Mouse (Mus musculus): Measurements from ENCODE around the gene Bcl7a. TPM values are rescaled to one million over a fixed set of nuclear protein-coding genes. Genes with fewer than 3 reads are reported as not detected.

The Bcl7a gene
- polyA plus RNA-seq, 1 experiment from 2014 or later: 6.6 TPM

GRCm38 (mm10) chr5:123398856-123399498 is 55.3 kb downstream of the Bcl7a start:
- H3K27ac ChIP-seq: no peak overlapping the region

GRCm38 (mm10) chr5:123404480-123404879 is 60.8 kb downstream of the Bcl7a start:
- H3K9ac ChIP-seq: no peak overlapping the region
- 83% methylated on average over 3 of the region's 3 CpGs for WGBS (ENCODE audit: insufficient replicate concordance)
- ATAC-seq (ENCODE audit: low read depth) (no peak), DNase-seq (no peak)
- H3K27me3 ChIP-seq: no peaks in the 10 kb centered on the region
- no peak overlapping the region for H3K4me3 ChIP-seq (replicated peaks)
- no peak overlapping the region for H3K27ac ChIP-seq
- H3K36me3 ChIP-seq: peaks cover 2% of the 10 kb centered on the region; the same call in 1 of the 2 replicates
- peaks cover 8% of the 10 kb centered on the region for H3K4me1 ChIP-seq (replicated peaks)
- no peaks in the 10 kb centered on the region for H3K9me3 ChIP-seq (replicated peaks)
- H3K4me2 ChIP-seq: no peak overlapping the region

More at GRCm38 (mm10) chr5:123398856-123399498, 55.3 kb downstream of the Bcl7a start:
- ATAC-seq (ENCODE audit: low read depth) (no peak), DNase-seq (no peak)
- WGBS (ENCODE audit: insufficient replicate concordance): 72% methylated on average over 4 of the region's 4 CpGs
- Histone ChIP-seq H3K4me3 (replicated peaks) (no peak overlapping the region), H3K36me3 (no peaks in the 10 kb centered on the region), H3K9ac (no peak overlapping the region), H3K4me1 (replicated peaks) (peaks cover 41% of the 10 kb centered on the region), H3K27me3 (no peaks in the 10 kb centered on the region), H3K4me2 (no peak overlapping the region), H3K9me3 (replicated peaks) (no peaks in the 10 kb centered on the region)

GRCm38 (mm10) chr5:123406952-123407351 is 63.3 kb downstream of the Bcl7a start:
- ATAC-seq (ENCODE audit: low read depth) (no peak), DNase-seq (no peak)
- Histone ChIP-seq H3K4me1 (replicated peaks) (peaks cover 8% of the 10 kb centered on the region), H3K4me3 (replicated peaks) (no peak overlapping the region), H3K4me2 (no peak overlapping the region), H3K9ac (no peak overlapping the region), H3K9me3 (replicated peaks) (no peaks in the 10 kb centered on the region), H3K27ac (no peak overlapping the region), H3K27me3 (no peaks in the 10 kb centered on the region), H3K36me3 (peaks cover 8% of the 10 kb centered on the region)
- 51% methylated on average over 2 of the region's 2 CpGs for WGBS (ENCODE audit: insufficient replicate concordance)

GRCm38 (mm10) chr5:123408176-123408575 is 64.5 kb downstream of the Bcl7a start:
- Histone ChIP-seq H3K9ac (no peak overlapping the region), H3K4me3 (replicated peaks) (no peak overlapping the region), H3K27ac (no peak overlapping the region), H3K36me3 (peaks cover 8% of the 10 kb centered on the region), H3K27me3 (no peaks in the 10 kb centered on the region), H3K9me3 (replicated peaks) (no peaks in the 10 kb centered on the region), H3K4me1 (replicated peaks) (peaks cover 8% of the 10 kb centered on the region), H3K4me2 (no peak overlapping the region)
- no peak for ATAC-seq (ENCODE audit: low read depth)
- no peak for DNase-seq
- 49% methylated on average over 3 of the region's 3 CpGs for WGBS (ENCODE audit: insufficient replicate concordance)

DNA sequence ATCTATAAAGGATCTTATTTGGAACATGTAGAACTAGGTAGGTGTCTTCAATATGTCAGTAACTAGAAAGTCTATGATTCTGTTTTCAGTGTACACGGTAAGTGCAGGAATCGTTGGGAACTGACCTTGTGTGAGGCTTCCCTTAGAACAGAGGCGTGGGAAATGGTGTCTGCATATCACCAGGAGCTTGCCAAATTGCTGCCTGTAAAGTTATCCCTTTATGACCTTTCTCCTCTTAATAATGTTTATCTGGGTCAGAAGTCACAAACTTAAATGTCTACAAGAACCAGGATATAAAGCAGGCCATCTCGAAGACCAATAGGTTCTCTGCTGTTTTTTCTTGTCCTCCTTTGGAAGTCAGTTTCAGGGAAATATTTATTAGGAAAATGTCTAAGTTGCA is 68.6 kb downstream of the Bcl7a start:
- no peak for DNase-seq
- ATAC-seq (ENCODE audit: low read depth): no peak
- Histone ChIP-seq H3K4me2 (no peak overlapping the region), H3K4me1 (replicated peaks) (peaks cover 28% of the 10 kb centered on the region), H3K27me3 (no peaks in the 10 kb centered on the region), H3K27ac (no peak overlapping the region), H3K9ac (no peak overlapping the region), H3K9me3 (replicated peaks) (no peaks in the 10 kb centered on the region), H3K4me3 (replicated peaks) (no peak overlapping the region), H3K36me3 (peaks cover 8% of the 10 kb centered on the region)
- 73% methylated on average over 4 of the region's 4 CpGs for WGBS (ENCODE audit: insufficient replicate concordance)

DNA sequence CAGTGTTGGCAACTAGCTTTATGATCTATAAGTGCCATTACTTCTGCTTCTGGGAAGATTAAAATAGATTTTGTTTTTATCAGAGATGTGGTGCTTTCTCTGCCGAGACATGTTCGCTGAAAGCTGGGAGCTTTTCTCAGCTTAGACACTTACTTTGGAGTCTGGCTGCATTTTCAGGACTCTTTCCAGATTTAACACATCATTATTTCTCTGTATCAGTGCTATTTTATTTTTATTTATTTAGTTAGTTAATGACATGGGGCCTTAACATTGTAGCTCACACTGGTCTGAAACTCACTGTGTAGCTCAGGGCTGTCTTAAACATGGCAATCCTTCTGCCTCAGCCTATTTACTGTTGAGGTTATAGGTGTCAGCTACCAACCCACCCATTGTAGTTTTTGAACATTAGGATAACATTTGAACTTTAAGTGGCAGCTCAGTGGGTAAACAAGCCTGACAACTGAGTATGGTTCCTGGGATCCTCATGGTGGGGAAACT is 70.3 kb downstream of the Bcl7a start:
- 64% methylated on average over 2 of the region's 2 CpGs for WGBS (ENCODE audit: insufficient replicate concordance)
- no peak for DNase-seq
- H3K9ac ChIP-seq: no peak overlapping the region
- no peak overlapping the region for H3K4me3 ChIP-seq (replicated peaks)
- no peak overlapping the region for H3K4me2 ChIP-seq
- ATAC-seq (ENCODE audit: low read depth): no peak
- peaks cover 32% of the 10 kb centered on the region for H3K4me1 ChIP-seq (replicated peaks)
- H3K27me3 ChIP-seq: no peaks in the 10 kb centered on the region
- peaks cover 6% of the 10 kb centered on the region for H3K36me3 ChIP-seq
- H3K9me3 ChIP-seq (replicated peaks): no peaks in the 10 kb centered on the region
- H3K27ac ChIP-seq: no peak overlapping the region

DNA sequence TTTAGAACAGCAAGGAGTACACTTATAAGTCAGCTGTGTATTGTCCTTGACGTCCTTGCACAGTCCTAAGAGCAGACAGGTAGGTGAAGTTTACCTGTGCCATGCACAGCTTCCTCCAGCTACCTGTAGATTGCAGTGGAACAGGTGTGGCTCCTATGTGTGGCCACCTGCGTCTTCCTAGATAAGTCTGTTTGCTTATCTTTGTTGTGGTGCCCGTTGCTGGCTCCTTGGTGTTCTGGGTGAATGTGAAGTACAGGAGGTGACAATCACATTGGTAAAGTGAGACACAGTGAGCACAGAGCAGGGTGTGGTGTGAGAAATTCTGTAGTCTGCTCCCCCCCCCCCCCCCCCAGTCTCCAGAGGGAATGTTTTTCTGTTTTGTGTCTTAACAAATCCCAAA is 72.5 kb downstream of the Bcl7a start:
- WGBS (ENCODE audit: insufficient replicate concordance): 28% methylated on average over 3 of the region's 3 CpGs
- Histone ChIP-seq H3K4me3 (replicated peaks) (no peak overlapping the region), H3K27me3 (no peaks in the 10 kb centered on the region), H3K9ac (no peak overlapping the region), H3K9me3 (replicated peaks) (no peaks in the 10 kb centered on the region), H3K4me2 (no peak overlapping the region), H3K4me1 (replicated peaks) (peaks cover 32% of the 10 kb centered on the region), H3K36me3 (no peaks in the 10 kb centered on the region), H3K27ac (no peak overlapping the region)
- DNase-seq (no peak), ATAC-seq (ENCODE audit: low read depth) (no peak)

GRCm38 (mm10) chr5:123416566-123417518 is 73.2 kb downstream of the Bcl7a start:
- Histone ChIP-seq H3K9me3 (replicated peaks) (no peaks in the 10 kb centered on the region), H3K27ac (no peak overlapping the region; the same call in 1 of the 2 replicates), H3K4me2 (no peak overlapping the region), H3K27me3 (no peaks in the 10 kb centered on the region), H3K36me3 (no peaks in the 10 kb centered on the region), H3K4me1 (replicated peaks) (peaks cover 32% of the 10 kb centered on the region), H3K9ac (no peak overlapping the region), H3K4me3 (replicated peaks) (no peak overlapping the region)
- 56% methylated on average over 8 of the region's 8 CpGs for WGBS (ENCODE audit: insufficient replicate concordance)
- no peak for ATAC-seq (ENCODE audit: low read depth)
- DNase-seq: no peak

- no peak overlapping the region for H3K9ac ChIP-seq
- H3K4me3 ChIP-seq (replicated peaks): no peak overlapping the region
- peaks cover 4% of the 10 kb centered on the region; the same call in 1 of the 2 replicates for H3K36me3 ChIP-seq
- no peaks in the 10 kb centered on the region for H3K9me3 ChIP-seq (replicated peaks)
- WGBS (ENCODE audit: insufficient replicate concordance): 63% methylated on average over 2 of the region's 2 CpGs
- ATAC-seq (ENCODE audit: low read depth): no peak
- peaks cover 7% of the 10 kb centered on the region; the same call in 1 of the 2 replicates for H3K4me1 ChIP-seq (replicated peaks)
- no peak for DNase-seq
- no peak overlapping the region for H3K4me2 ChIP-seq
- H3K27ac ChIP-seq: no peak overlapping the region
- H3K27me3 ChIP-seq: no peaks in the 10 kb centered on the region
These were observed 80.3 kb downstream of the Bcl7a start for GRCm38 (mm10) chr5:123423885-123424284.
